Mouse (Mus musculus): ENCODE results near the gene Golga7b. TPM values are rescaled to one million over a fixed set of nuclear protein-coding genes. Genes with fewer than 3 reads are reported as not detected.

Gene Golga7b
- 0.46 and 2.1 TPM in 2 replicates for polyA plus RNA-seq (2012; rRNA removed)

DNA sequence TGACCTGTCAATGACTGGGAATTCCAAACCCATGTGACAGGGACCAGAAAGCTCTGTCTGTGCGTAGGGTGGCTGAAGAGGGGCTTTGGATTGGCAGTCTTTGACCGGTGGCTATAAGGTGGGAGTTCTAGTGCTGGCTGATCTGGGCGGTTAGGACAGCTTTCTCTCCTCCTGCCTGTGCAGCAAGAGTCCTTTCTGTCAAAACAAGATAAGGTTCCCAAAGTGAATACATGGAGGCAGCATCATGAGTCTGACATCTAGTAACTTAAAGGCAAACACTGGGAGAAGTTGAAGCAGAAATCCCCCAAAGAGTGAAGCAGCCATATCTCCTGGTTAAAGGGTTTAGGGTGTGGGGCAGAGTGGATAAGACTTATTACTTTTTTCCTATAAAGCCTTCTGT, at the start of gene Golga7b:
Golga7b (plus strand) TSS at position 56 of the 400 bp plus-strand sequence.
- DNase-seq (ENCODE audit: low read depth), result no peak

DNA sequence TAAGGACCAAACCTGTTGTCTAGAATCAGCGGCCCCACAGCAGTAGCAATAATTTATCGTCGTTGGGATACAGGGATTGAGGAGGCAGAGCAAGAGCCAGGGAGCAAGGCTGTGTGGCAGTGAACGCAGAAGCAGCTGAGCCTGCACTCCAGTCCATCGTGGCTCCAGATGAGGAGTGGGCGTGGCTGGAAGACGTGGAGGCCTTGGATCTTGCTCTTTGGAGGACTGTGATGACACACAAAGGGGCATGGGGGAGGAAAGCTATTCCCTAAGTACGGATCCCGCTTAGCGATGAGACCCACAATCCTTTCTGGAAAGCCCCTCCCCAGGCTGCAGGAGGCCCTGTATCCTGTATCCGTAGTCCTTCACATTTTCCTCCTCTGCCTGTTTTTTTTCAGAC, 49.3 kb upstream of the Golga7b start:
- DNase-seq (ENCODE audit: low read depth), result no peak

DNA sequence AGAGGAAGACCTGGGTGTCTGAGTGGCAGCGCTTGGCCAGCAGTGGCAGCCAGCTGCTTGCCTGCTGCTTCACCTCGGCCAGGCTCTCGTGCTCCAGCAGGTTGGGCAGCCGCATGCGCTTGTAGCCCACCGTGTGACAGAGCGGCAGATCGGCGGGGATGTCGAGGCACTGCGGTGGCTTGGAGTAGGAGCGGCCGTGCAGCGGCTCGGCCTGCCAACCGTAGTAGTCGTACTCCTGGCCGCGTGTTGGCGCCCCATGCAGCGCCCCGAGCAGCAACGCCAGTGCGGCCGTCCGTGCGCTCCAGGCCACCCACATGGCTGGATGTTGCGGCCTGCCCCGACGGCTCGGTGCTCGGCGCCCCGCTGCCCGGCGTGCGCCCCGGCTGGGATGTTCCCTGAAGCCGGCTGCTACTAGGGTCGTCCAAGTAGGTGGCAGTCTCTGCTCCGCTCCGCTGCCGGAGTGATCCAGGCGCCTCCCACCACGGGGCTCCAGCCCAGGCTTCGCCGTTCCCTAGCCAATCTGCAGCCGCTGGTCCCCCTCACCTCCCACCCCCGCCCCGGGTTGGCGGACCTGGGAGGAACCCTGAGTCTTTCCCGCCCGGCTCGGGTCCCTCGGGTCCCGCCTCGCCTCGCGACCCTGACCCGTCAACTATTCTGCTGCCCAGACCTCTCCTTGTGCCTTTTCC, 45.5 kb upstream of the Golga7b start, which contains the start of gene Sfrp5:
Sfrp5 (minus strand) TSS at position 557 of the 686 bp plus-strand sequence.
- DNase-seq (ENCODE audit: low read depth), result no peak

- no peak for DNase-seq (ENCODE audit: low read depth)
Measured at GRCm38 (mm10) chr19:42202467-42202866, 44.9 kb upstream of the Golga7b start.

GRCm38 (mm10) chr19:42204306-42204705, 43.1 kb upstream of the Golga7b start:
- DNase-seq (ENCODE audit: low read depth), result no peak

- no peak for DNase-seq (ENCODE audit: low read depth)
Measured at GRCm38 (mm10) chr19:42205201-42205600, 42.2 kb upstream of the Golga7b start.

DNA sequence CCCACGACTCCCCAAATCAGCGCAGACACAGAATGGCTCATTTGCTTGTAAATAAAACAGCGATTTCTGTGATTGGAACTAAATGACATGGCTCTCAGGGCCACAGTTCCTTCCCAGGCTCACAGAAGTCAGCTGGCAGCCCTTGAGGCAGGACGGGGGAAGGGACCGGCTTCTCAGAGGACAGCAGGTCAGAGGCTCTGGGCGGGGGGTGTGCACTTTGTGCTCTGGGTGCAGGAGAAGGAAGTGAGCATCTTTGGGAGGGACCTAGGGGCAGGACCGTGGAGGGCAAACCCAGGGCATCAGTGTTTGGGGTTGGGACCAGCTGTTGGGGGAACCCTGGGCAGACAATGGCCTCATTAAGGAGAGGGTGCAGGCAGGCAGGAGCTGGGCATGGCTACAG, 37.9 kb upstream of the Golga7b start:
- DNase-seq (ENCODE audit: low read depth), result no peak

- DNase-seq (ENCODE audit: low read depth), result no peak
Measured at GRCm38 (mm10) chr19:42209976-42210375, 37.4 kb upstream of the Golga7b start.

DNA sequence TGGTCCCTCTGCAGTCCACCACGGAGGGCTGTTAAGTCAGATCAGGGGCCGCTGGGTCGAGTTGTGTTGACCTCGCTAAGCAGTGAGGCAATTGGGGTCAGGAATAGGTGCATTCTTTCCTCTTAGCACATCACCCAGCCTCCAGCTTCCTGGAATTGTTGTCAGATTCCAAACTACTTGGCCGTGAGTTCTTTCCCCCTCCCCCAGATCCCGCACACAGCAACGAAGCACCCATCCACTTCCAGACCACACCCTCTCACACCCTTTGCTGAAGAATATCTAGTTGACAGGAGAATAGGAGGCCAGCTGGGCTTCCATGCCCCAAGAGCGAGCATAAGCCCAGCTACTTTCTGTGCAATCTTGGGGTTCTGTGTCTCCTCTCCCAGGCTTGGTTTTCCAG, 35.4 kb upstream of the Golga7b start:
- DNase-seq (ENCODE audit: low read depth), result no peak

DNA sequence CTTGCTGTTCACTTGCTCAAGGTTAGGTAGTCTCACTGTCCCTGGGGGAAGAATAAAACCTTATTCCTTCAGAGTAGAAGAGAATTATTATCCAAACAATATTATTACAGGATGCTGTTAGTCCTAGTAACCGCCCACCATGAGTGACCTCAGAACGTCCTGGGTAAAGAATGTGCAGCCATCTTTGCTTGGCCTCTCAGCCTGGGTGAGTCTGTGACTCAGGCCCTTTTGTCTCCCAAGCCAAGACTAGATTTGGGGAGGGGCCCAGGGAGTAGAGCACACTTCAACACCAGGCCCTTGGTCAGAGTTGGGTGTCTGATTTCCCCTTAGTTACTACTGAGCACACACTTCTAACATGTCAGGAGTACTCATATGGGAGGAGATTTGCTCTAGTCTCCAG, 32.8 kb upstream of the Golga7b start:
- no peak for DNase-seq (ENCODE audit: low read depth)

DNA sequence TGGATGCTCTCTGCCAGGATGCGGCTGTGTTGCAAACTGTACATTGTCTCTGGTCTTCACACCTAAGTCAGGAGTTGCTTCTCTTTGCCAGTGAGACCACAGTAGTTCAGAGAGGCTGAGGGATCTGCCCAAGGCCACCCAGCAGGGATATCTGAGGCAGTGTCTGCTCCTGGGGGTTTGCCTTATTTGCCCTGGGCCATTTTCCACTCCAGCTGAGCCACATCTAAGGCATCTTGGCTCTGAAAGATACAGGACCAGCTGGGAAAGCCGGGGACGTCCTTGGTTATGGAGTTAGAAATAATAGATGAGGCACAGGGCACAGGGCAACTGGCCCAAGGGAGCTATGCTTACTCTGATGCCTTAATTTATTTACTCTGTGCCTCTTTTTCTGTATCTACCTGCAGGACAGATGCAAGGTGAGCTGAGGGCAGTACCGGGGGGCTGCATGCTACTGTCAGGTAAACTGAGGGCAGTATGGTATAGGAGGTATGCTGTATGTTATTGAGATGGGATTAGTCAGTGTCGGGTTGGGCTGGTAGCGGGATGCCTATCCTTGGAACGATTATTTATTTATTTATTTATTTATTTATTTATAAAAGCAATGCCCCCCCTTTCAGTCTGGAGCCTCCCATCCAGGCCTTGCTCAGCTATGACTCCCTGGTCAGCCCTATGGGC, 30.5 kb upstream of the Golga7b start:
- no peak for DNase-seq (ENCODE audit: low read depth)

GRCm38 (mm10) chr19:42217374-42217763, 30.0 kb upstream of the Golga7b start:
- no peak for DNase-seq (ENCODE audit: low read depth)

DNA sequence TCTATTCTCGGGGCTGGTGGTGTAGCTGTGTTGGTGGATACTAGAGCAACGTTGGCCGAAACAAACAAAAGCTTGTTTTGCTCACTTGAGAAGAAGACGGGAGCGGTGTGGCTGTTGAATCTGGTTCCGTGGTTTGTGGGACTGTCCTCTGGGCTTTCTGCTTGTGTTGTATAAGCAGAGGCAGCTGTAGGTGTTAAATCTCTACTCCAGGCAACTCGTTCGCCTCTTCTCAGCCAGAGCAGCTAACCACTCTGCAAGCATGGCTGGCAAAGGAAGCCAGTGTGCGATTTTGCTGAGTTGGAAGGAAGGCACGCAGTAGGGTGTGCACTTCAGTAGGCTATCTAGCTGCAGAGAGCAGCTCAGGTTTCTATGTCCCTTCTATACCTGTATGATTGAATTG, 20.9 kb upstream of the Golga7b start:
- DNase-seq (ENCODE audit: low read depth), result no peak

DNA sequence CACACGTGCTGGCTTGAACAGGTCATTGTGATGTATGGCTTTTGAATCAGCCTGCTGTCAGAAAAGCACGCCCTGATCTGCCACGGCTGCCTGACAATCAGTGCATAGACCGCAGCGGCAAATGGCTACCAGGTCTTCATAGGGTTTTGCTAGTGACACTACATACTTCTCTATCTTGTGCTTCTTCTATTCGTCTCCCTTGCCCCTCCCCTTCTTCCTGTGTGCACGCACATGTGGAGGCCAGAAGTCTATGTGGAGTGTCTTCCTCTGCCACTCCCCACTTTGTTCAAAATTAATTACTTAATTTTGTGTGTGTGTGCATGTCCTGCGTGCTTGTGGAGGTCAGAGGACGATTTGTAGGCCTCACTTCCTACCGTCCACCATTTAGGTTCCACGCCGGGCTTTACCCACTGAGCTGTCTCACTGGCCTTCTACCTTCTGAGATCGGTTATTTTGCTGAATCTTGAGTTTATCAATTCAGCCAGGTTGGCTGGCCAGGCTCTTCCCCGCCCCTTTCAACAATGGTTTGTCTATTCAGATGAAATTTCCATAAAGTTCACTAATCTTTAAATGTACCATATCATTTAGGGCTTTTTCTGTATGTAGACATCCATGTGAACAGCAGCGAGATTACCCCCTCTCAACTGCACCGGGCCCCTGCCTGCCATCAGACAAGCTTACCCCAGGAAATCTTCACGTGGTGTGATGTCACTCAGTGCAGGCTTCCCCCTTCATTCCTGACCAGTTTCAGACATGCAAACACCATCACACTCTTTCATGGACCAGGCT, 17.7 kb upstream of the Golga7b start:
- no peak for DNase-seq (ENCODE audit: low read depth)

DNA sequence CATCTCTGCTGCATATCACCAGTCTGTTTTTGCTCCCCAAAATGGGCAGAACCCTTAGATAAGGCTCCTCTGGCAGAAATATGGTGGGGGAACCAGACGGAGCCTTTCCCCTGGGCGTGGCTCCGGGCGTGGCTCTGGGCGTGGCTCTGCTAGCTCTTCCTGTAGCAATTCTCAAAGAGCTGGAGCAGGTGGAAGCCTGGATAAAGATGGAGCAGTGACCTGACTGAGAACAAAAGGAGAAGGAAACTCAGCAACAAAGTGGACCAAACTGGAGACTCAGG, 17.1 kb upstream of the Golga7b start:
- no peak for DNase-seq (ENCODE audit: low read depth)

DNA sequence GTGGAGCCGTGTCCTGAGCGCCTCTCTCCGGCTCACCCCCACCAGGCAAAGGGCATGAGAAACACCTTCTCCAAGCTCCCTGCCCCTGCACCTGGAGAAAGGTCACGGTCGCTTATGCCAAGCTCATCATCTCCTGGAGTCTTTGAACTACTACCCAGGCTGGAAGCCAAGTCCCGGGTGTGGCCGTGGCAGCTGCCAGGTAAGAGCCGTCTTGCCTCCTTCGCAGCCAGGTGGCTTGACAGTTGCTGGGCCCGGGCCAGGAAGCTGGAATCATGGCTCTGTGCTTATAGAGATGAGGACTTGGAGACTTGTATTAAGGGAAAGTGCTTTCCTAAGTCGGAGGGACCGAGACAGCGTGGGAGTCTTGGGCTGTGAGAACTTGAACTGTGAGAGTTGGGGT, 16.4 kb upstream of the Golga7b start:
- DNase-seq (ENCODE audit: low read depth), result peak; percentile 23

DNA sequence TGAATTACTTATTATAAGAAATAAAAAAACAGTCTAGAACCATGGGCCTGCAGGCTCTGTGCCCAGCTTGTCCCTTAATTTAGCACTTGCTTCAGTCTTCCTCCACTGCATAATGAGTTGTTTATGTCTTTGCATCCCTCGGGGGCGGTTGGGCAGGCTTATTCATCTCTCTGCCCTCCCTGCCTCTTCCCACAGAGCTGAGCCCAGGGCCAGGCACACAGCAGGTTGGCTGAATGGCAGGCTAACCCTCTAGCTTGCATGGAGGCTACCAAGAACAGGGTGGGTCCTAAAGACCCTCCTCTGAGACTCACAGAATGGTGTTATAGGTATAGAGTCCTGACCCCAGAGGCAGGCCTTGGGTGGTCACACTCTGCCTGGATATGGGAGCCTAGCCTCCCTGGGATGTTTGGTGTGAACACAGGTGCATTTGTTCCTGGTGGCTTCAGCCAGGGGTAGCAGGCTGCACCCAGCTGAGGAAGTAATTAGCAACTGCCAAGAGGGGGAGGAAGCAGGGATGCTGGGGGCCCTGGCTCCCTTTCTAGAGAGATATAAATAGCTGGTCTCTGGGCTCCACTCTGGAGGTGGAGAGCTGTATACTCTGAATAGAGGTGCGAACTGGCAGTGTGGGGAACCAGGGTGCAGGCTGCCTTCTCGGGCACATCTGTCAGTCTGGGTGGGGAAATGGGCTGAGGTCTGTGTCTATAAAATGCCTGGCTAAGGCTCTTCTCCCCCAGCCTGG, 9.6 kb upstream of the Golga7b start:
- no peak for DNase-seq (ENCODE audit: low read depth)

DNA sequence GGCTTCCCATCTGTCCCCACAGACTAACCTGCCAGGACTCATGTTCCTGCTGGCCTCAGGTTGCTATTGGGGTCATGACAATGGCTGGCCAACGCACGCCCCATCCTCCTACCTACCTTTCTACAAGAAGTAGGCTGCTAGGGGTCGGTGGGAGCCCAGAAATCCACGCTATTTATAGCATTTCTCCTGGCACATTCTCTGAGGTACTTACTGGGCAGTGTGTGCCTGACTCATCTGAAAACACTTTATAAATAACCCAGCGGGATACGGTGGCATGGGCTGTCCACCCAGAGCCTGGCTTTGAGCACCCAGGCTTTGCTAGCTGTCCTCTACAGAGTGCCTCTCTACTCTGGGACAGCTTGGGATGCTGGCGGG, 9.0 kb upstream of the Golga7b start:
- DNase-seq (ENCODE audit: low read depth), result no peak

GRCm38 (mm10) chr19:42240881-42241280, 6.5 kb upstream of the Golga7b start:
- DNase-seq (ENCODE audit: low read depth), result no peak

GRCm38 (mm10) chr19:42243401-42243800, 4.0 kb upstream of the Golga7b start:
- DNase-seq (ENCODE audit: low read depth), result no peak

DNA sequence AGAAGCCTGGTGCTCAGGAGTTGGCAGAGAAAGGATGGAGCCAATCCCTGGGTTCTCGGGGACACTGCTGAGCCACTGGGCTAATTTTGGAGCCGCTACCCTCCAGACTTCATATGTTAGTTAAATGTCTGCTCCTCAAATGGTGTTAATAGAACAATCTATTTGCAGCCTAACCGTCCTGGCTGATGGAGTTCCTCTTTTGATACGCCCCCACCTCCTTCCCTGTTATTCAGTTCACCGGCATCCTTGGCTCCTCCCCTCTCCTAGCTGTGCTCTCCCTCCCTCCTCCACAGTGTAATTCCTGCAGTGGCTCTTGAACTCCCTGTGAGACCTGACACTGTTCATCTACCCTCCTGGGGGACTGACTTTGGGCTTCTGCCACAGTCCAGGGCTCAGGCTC, 748 bp upstream of the Golga7b start:
- DNase-seq (ENCODE audit: low read depth), result no peak
